Mouse (Mus musculus) midbrain, embryonic 16.5 days (tissue): ENCODE results near the gene Tor4a. TPM values are rescaled to one million over a fixed set of nuclear protein-coding genes. Genes with fewer than 3 reads are reported as not detected.

Experiments used
- ATAC-seq: fragments of 200-750 bp; cut with Nextera tagmentation; 2 replicates; pipeline ENCODE4 v1.8.0; 2017; ENCODE audit warnings: moderate TSS enrichment
- H3K27ac ChIP-seq: fragments of 300-500 bp; sonication (generic); 2 replicates; pipeline ENCODE4 v1.5.1; 2014; ENCODE audit warnings: mild to moderate bottlenecking, low read length, mixed read lengths
- H3K27me3 ChIP-seq: fragments of 300-500 bp; sonication (generic); 2 replicates; pipeline ENCODE4 v1.6.1; 2014; ENCODE audit warnings: low read depth, low read length, mixed read lengths; ENCODE audit not compliant: control insufficient read depth, insufficient read depth
- H3K36me3 ChIP-seq: fragments of 300-500 bp; sonication (generic); 2 replicates; pipeline ENCODE4 v1.6.1; 2014; ENCODE audit warnings: mild to moderate bottlenecking, low read length, moderate library complexity, mixed read lengths; ENCODE audit not compliant: control insufficient read depth, insufficient read depth
- H3K4me1 ChIP-seq: fragments of 300-500 bp; sonication (generic); 2 replicates; pipeline ENCODE4 v1.6.1; 2014; ENCODE audit warnings: mild to moderate bottlenecking, low read length, mixed read lengths; ENCODE audit not compliant: control insufficient read depth, insufficient read depth
- H3K4me2 ChIP-seq: fragments of 300-500 bp; sonication (generic); 2 replicates; pipeline ENCODE4 v1.6.1; 2014; ENCODE audit warnings: mild to moderate bottlenecking, low read length, mixed read lengths
- H3K4me3 ChIP-seq: fragments of 300-500 bp; sonication (generic); 2 replicates; pipeline ENCODE4 v1.5.1; 2014; ENCODE audit warnings: low read depth, mild to moderate bottlenecking, low read length, moderate library complexity, mixed read lengths
- H3K9ac ChIP-seq: fragments of 300-500 bp; sonication (generic); 2 replicates; pipeline ENCODE4 v1.6.1; 2014; ENCODE audit warnings: low read depth, low read length, mixed read lengths
- H3K9me3 ChIP-seq: fragments of 300-500 bp; sonication (generic); replicated peaks from 2 replicates; pipeline ENCODE4 v1.6.1; 2014; ENCODE audit warnings: mild to moderate bottlenecking, low read length, mixed read lengths; ENCODE audit not compliant: control insufficient read depth, poor library complexity, severe bottlenecking
- WGBS: fragments of 180-500 bp; shearing (Covaris S2); extraction: QIAGEN DNeasy Blood & Tissue Kit; methylation state at CpG from one replicate; pipeline ENCODE4 v1.1.7; 2014; 5-methylcytosine and 5-hydroxymethylcytosine counted together
- polyA plus RNA-seq: library from polyadenylated mRNA; unstranded; fragments of >200 nt; fragmentation: Nextera tagmentation; extraction: Ambion mirVana; gene quantifications from 2 replicates; pipeline ENCODE4 v1.2.1, GENCODE M21; 2015

Tor4a gene
- polyA plus RNA-seq, 1 experiment from 2014 or later: 1.2 TPM

- Histone ChIP-seq H3K9me3 (no peaks in the 10 kb centered on the region), H3K4me1 (peaks cover 14% of the 10 kb centered on the region), H3K27me3 (peaks cover 7% of the 10 kb centered on the region; the same call in 1 of the 2 replicates), H3K36me3 (no peaks in the 10 kb centered on the region), H3K4me2 (no peak overlapping the region), H3K4me3 (no peak overlapping the region), H3K27ac (no peak overlapping the region), H3K9ac (no peak overlapping the region)
- no peak for ATAC-seq
These were observed 41.4 kb upstream of the Tor4a start for GRCm38 (mm10) chr2:25238106-25238505.

GRCm38 (mm10) chr2:25237522-25237921, 40.8 kb upstream of the Tor4a start:
- Histone ChIP-seq H3K4me3 (no peak overlapping the region), H3K27me3 (peaks cover 7% of the 10 kb centered on the region; the same call in 1 of the 2 replicates), H3K27ac (no peak overlapping the region), H3K4me2 (no peak overlapping the region), H3K9ac (no peak overlapping the region), H3K4me1 (peaks cover 11% of the 10 kb centered on the region; the same call in 1 of the 2 replicates), H3K36me3 (no peaks in the 10 kb centered on the region), H3K9me3 (no peaks in the 10 kb centered on the region)
- 73% methylated on average over 4 of the region's 4 CpGs for WGBS
- ATAC-seq: no peak

GRCm38 (mm10) chr2:25236614-25237013, 39.9 kb upstream of the Tor4a start, which contains the start of gene Rnf224:
Rnf224 (minus strand) TSS chr2:25236787.
- H3K4me1 ChIP-seq: peaks cover 9% of the 10 kb centered on the region; the same call in 1 of the 2 replicates
- no peak within 1 kb of the TSS for H3K4me2 ChIP-seq
- H3K9ac ChIP-seq: no peak within 1 kb of the TSS
- no peak for ATAC-seq
- H3K36me3 ChIP-seq: no peaks in the 10 kb centered on the region
- 46% methylated on average over 8 of the region's 8 CpGs for WGBS
- H3K27ac ChIP-seq: no peak within 1 kb of the TSS
- peaks cover 7% of the 10 kb centered on the region; the same call in 1 of the 2 replicates for H3K27me3 ChIP-seq
- no peak within 1 kb of the TSS for H3K4me3 ChIP-seq
- no peaks in the 10 kb centered on the region for H3K9me3 ChIP-seq

GRCm38 (mm10) chr2:25234551-25235220, 38.0 kb upstream of the Tor4a start:
- H3K27me3 ChIP-seq: peaks cover 7% of the 10 kb centered on the region; the same call in 1 of the 2 replicates
- H3K27ac ChIP-seq: no peak overlapping the region
- no peak overlapping the region for H3K4me2 ChIP-seq
- H3K4me1 ChIP-seq: no peaks in the 10 kb centered on the region
- no peak overlapping the region for H3K9ac ChIP-seq
- no peaks in the 10 kb centered on the region for H3K9me3 ChIP-seq
- 77% methylated on average over 5 of the region's 5 CpGs for whole genome bisulfite sequencing
- ATAC-seq: no peak
- no peaks in the 10 kb centered on the region for H3K36me3 ChIP-seq
- H3K4me3 ChIP-seq: no peak overlapping the region

- Histone ChIP-seq H3K27ac (no peak within 1 kb of the TSS), H3K4me2 (no peak within 1 kb of the TSS), H3K9me3 (no peaks in the 10 kb centered on the region), H3K27me3 (peaks cover 7% of the 10 kb centered on the region; the same call in 1 of the 2 replicates), H3K4me3 (no peak within 1 kb of the TSS), H3K9ac (no peak within 1 kb of the TSS), H3K4me1 (no peaks in the 10 kb centered on the region; the same call in 1 of the 2 replicates), H3K36me3 (no peaks in the 10 kb centered on the region)
- WGBS: 90% methylated on average over 3 of the region's 3 CpGs
- no peak for ATAC-seq
These were observed 37.4 kb upstream of the Tor4a start, which contains the start of gene Slc34a3 for GRCm38 (mm10) chr2:25234050-25234449. Slc34a3 (minus strand) TSS chr2:25234364.

- no peak overlapping the region for H3K4me3 ChIP-seq
- no peak overlapping the region for H3K4me2 ChIP-seq
- WGBS: 76% methylated on average over 4 of the region's 4 CpGs
- no peaks in the 10 kb centered on the region for H3K9me3 ChIP-seq
- H3K27me3 ChIP-seq: peaks cover 7% of the 10 kb centered on the region; the same call in 1 of the 2 replicates
- H3K36me3 ChIP-seq: no peaks in the 10 kb centered on the region
- H3K4me1 ChIP-seq: peaks cover 4% of the 10 kb centered on the region; the same call in 1 of the 2 replicates
- H3K9ac ChIP-seq: no peak overlapping the region
- no peak for ATAC-seq
- no peak overlapping the region for H3K27ac ChIP-seq
These were observed 36.7 kb upstream of the Tor4a start for GRCm38 (mm10) chr2:25233421-25233820.

- Histone ChIP-seq H3K9ac (no peak overlapping the region), H3K27me3 (peaks cover 7% of the 10 kb centered on the region; the same call in 1 of the 2 replicates)
These were observed 34.4 kb upstream of the Tor4a start for GRCm38 (mm10) chr2:25231038-25231437.

GRCm38 (mm10) chr2:25230581-25230980, 33.9 kb upstream of the Tor4a start:
- peaks cover 7% of the 10 kb centered on the region; the same call in 1 of the 2 replicates for H3K27me3 ChIP-seq
- 88% methylated on average over 7 of the region's 7 CpGs for WGBS
- H3K4me1 ChIP-seq: peaks cover 6% of the 10 kb centered on the region
- H3K9ac ChIP-seq: no peak overlapping the region
- H3K9me3 ChIP-seq: no peaks in the 10 kb centered on the region
- no peak for ATAC-seq
- H3K36me3 ChIP-seq: no peaks in the 10 kb centered on the region
- no peak overlapping the region for H3K27ac ChIP-seq
- no peak overlapping the region for H3K4me2 ChIP-seq
- H3K4me3 ChIP-seq: no peak overlapping the region

More at GRCm38 (mm10) chr2:25231038-25231437, 34.4 kb upstream of the Tor4a start:
- no peak overlapping the region for H3K4me3 ChIP-seq
- no peaks in the 10 kb centered on the region for H3K36me3 ChIP-seq
- H3K4me1 ChIP-seq: peaks cover 4% of the 10 kb centered on the region; the same call in 1 of the 2 replicates
- WGBS: 57% methylated on average over 12 of the region's 12 CpGs
- no peak overlapping the region for H3K27ac ChIP-seq
- H3K9me3 ChIP-seq: no peaks in the 10 kb centered on the region
- no peak overlapping the region for H3K4me2 ChIP-seq
- ATAC-seq: no peak

- ATAC-seq: no peak
These were observed 32.9 kb upstream of the Tor4a start for GRCm38 (mm10) chr2:25229582-25229981.

More at GRCm38 (mm10) chr2:25229582-25229981, 32.9 kb upstream of the Tor4a start:
- no peak overlapping the region for H3K27ac ChIP-seq
- H3K9ac ChIP-seq: no peak overlapping the region
- 83% methylated on average over 5 of the region's 5 CpGs for WGBS
- H3K27me3 ChIP-seq: peaks cover under 1% of the 10 kb centered on the region; the same call in 1 of the 2 replicates
- H3K4me2 ChIP-seq: no peak overlapping the region
- peaks cover 9% of the 10 kb centered on the region for H3K4me1 ChIP-seq
- no peak overlapping the region for H3K4me3 ChIP-seq
- H3K36me3 ChIP-seq: no peaks in the 10 kb centered on the region
- no peaks in the 10 kb centered on the region for H3K9me3 ChIP-seq
